Mouse (Mus musculus) large intestine, adult 2 months (tissue): ENCODE measurements around the gene Jup. TPM values are rescaled to one million over a fixed set of nuclear protein-coding genes. Genes with fewer than 3 reads are reported as not detected.

Source experiments
- DNase-seq: peaks from one replicate; pipeline ENCODE4 v3.0.0-alpha.2; 2012; ENCODE audit warnings: low read depth, low spot score
- WGBS: fragments of 180-500 bp; shearing (Covaris S2); methylation state at CpG from one replicate; pipeline ENCODE4 v1.1.7; 2018; 5-methylcytosine and 5-hydroxymethylcytosine counted together
- polyA plus RNA-seq: library from polyadenylated mRNA; depleted of rRNA; stranded (reverse); fragments of >200 nt; gene quantifications from 2 replicates; pipeline ENCODE4 v1.2.3, GENCODE M21; 2012; rRNA removed

The Jup gene
- polyA plus RNA-seq = 216 and 335 TPM in 2 replicates

DNA sequence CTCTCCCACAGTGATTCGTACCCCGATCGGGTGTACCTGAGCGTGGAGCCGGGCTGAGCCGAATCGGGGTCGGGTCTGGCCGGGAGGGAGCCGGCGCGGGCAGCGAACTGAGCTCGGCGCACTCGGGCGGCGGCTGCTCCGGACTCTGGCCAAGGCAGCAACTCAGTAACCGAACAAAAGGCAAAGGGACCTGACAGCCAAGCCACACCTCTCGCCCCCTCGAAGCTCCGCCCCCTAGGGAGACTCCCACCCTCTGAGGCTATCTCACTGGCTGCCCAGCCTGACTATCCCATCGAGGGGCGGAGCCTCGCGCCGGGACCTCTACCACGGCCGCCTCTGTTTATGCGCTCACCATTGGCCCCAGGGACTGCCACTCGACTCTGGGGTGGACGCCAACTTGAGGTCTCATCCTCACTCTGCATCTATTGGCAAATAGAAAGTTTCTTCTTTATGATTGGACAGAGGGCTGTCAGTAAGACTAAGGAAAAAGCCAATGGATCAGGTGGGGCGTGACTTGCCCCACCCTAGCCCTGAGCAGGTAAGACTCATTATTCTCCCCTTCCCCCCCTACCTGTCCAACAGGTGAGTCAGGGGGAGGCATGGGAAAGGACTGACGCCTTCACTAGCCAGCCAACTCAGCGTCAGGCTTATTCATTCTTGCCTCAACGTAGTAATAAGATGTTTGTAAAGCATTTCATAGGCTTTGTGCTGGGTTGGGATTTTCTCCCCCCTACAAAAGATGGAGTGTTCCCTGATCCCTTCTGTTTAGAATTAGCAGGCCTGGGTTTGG lies at the start of gene Jup:
Gene Jup (minus strand): TSS at position 164 of the 790 bp plus-strand sequence.
- 1% methylated on average over 37 of the region's 37 CpGs for whole genome bisulfite sequencing
- DNase-seq = peak; percentile 99

DNA sequence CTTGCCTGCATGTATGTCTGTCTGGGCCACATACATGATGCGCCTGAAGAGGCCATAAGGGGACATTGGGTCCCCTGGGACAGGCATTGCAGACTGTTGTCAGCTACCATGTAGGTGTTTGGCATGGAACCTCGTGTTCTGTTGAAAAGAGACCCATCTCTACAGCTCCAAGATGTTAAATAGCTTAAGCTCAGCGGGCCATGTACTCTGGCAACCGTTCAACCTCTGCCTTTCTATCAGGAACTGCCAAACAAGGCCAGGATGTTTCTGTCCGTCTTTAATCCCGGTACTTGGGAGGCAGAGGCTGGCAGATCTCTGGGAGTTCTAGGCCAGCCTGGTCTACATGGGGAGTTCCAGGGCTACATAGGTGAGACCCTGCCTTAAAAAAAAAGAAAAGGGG lies 45.1 kb upstream of the Jup start:
- no peak for DNase-seq
- WGBS = 88% methylated on average over 6 of the region's 6 CpGs

DNA sequence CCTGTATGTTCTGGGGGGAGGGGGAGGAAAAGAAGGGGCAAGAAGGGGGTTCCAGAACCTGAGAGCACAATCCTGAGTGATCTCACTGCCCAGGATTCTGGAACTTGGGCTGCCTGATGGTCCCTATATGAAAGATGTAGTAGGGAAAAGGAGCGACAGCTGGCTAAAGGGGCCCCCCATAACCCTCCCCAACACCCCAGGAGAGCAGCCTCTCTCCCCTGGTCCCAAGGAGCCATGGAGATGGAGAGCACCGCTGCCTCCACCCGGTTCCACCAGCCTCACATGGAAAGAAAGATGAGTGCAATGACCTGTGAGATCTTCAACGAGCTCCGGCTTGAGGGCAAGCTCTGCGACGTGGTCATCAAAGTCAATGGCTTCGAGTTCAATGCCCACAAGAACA lies 44.2 kb upstream of the Jup start, which contains the start of the genes Nt5c3b and Klhl10:
Gene Nt5c3b (minus strand): TSS at position 12 of the 400 bp plus-strand sequence.
Gene Klhl10 (plus strand): TSS at position 121 of the 400 bp plus-strand sequence.
- WGBS = 89% methylated on average over 8 of the region's 8 CpGs
- no peak for DNase-seq

DNA sequence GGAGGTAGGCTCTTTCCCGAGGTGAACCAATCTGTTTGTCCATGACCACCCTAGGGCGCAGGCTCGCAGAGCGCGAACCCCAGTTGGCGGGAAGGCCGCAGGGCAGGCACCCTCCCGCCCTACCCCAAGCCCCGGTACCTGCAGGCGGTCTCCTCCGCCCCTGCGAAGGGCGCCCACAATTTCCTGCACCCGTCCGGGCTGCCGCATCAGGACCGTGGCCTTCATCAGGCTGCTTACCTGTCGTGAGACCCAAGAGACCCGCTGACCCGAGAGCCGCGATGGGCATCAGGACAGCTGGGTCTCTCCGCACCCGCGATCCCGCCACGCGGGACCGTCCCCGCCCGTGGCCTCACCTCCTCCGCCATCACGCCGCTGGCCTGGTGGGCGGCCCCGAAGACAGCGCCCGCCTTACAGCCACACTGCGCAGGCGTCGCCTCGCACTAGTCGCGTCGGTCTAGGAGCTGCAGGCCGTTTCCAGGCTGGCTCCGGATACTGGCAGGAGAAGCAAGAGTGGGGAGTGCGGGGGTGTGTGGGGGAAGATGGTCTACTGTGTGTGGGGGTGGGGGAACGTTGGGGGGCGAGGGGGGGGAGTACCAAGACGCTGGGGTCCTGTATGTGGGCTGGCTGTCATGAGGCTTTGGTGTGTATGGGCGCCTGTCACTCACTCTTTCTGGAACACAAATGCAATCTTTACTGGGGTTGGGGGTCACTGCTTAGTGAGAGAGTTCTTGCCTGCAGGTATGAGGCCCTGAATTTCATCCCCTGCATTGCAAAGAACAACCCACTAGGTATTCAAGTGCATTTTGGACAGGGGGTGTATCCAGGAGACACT lies 43.3 kb upstream of the Jup start:
- DNase-seq = peak; percentile 45
- 2% methylated on average over 52 of the region's 52 CpGs for WGBS

DNA sequence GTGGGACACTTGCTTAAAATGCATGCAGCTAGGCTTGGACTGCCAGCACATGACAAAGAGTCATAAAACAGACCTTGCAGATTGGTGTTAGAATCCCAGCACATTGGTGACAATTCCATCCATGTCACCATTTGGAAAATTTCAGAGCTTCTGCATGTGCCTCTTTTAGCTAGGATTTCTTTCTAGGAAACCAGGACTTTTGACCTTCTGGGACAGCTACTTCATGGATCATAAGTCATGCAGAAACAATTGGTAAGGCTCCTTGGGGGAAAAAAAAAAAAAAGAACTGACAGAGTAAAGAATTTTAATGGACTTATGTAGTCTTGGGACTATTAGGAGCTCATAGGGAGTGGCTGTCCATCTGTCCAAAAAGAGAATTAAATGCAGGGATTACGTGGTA lies 40.3 kb upstream of the Jup start:
- no peak for DNase-seq
- WGBS = 78% methylated on average over 1 of the region's 1 CpGs

DNA sequence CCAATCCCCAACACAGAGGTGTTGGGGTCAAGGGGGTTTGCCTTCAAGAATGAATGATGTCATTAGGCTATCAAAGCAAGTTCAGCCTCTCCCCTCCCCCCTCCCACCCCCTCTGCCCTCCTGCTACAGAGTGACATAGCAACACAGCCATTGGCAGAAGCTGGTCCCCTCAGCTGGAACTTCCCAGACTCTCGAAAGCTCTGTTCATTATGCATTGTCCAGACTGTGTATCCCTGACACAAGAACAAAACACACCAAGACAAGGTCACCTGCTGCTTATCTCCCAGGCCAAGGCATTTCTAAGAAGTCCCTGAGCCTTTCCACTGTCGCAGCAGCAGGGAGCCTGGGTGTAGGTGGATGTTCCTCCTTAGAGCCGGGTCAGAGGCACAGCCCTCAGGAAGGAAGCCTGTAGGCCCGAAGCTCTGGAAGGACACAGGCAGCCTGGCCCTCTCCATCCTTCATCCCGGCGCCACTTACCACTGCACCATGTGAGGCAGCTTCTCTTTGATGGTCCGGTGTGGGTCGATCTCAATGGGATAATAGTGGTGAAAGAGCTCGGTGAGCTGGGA lies 38.2 kb upstream of the Jup start:
- 91% methylated on average over 9 of the region's 9 CpGs for WGBS
- no peak for DNase-seq

DNA sequence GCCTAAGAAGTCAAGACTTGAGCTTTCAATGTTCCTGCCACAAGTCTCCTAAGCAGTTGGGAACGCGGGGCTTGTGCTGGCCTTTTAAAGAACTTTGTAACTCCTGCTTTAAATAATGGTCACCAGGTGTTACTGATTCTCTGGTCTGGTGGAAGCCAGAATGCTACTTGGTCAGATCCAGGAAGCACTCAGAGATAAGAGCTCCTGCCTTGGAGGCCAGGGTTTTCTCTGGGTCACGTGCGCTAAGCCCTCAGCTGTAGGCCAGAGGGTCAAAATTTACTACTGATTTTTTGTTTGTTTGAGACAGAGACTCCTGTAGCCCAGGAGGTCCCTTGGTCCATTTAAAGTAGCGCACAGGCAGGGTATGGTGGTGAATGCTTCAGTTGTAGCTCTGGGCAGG lies 34.4 kb upstream of the Jup start:
- no peak for DNase-seq
- WGBS = 97% methylated on average over 5 of the region's 5 CpGs

DNA sequence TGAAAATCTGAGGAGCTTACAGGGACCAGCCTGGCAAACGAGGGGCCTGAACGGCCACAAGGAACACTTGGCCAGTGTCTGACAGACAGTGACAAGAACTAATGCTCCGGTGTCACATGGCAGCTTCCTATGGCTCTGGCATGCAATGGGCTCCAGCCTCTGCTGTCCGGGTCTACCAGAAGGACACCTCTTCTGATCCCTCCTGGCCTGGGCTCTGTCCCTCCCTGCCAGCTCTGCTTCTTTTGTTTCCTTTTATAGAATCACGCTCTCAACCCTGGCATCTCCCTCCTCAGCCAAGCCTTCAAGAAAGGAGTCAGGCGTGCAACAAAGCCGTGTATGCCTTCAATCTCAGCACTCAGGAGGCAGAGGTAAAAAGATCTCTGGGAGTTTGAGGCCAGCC lies 32.5 kb upstream of the Jup start:
- 88% methylated on average over 7 of the region's 7 CpGs for WGBS
- DNase-seq = no peak

DNA sequence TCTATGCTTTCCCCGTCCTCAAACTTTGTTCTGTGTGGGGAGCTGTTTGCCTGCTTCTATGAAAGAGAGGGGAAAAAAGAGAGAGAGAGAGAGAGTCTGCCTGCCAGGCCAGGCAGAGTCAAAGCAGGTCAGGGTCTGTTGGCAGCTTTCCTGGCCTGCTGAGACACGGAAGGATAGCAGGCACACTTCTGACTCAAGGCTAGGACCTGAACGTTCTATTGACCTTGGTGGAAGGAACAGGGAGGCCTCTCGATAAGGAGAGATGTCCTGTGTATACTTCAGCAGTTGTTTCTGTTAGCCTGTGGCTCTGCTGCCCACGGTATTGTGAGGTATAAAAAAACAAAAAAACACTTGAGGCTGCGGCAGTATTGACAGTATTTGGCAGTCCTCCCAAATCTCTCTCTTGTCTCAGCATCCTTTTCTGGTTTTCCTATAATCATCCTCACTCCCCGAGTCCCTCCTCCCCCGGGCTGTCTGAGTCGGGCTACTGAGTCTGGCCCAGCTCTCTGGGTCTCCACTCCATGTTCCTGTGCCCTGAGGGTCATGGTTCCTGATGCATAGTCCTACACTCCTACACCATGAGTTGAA lies 31.1 kb upstream of the Jup start:
- no peak for DNase-seq
- 56% methylated on average over 9 of the region's 9 CpGs for WGBS

DNA sequence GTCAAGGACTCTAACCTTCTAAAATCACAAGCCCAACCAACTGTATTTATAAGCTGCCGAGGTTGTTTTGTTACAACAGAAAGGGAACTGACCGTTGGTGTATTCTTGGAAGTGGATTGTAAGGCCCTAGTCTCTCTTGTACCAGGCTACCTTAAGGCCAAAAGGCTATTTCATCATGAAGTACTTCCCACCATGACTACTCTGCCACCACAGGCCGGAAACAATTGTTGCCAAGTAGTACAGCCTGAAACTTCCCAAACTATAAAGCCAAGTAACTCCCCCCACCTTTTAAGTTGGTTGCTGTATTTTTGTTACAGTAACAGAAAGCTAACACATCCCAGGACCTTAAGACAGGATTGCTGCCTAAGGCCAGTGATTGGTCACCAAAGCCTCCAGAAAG lies 29.3 kb upstream of the Jup start:
- WGBS = 70% methylated on average over 3 of the region's 3 CpGs
- no peak for DNase-seq

DNA sequence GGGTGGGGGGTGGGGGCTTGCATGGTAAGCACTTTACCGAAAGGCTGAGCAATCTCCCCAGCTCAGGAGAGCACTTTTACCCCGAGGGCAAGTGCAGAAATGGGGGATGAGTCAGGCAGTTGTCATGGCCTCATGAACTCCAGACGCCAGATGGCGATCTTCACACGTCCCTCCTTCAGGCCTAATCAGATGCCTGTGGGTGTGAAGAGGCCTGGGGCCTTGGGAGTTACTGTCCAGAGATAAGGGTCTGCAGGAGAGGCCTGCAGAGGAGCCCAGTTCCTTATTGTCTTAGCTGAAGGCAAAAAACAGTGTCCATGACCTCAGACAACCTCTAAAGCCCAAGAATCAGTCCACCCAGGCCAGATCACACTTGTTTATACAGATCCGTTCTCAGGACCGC lies 28.3 kb upstream of the Jup start:
- DNase-seq = no peak
- 35% methylated on average over 7 of the region's 7 CpGs for WGBS

DNA sequence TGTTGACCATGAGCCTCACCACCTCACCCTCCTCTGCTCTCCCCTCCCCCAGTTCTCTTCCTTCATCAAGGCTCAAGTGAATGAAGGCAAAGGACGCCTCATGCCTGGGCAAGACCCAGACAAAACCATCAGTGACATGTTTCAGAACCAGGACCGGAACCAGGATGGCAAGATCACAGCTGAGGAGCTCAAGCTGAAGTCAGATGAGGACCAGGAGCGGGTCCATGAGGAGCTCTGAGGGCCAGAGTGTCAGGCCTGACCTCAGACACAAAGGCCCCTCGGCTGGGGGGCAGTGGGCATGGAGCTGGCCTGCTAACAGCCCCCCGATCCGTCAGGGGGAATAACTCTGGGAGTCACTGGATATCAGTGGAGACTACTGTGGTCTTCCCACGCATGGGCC lies 26.3 kb upstream of the Jup start:
- 89% methylated on average over 7 of the region's 7 CpGs for WGBS
- no peak for DNase-seq

DNA sequence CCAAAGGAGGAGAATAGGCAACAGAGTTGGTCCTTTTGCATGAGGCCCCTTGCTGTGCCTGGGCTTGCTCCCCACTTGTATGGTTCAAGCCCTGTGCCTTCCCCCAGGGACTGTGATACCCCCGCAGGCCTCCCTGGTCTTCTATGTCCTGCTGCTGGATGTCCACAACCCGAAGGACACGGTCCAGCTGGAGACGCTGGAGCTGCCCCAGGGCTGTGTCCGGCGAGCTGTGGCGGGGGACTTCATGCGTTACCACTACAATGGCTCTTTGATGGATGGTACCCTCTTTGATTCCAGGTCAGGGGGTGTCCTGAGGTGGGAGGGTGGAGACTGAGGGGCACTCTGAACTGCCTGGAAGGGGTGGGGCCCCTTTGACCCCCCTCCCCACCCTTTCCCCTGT lies 24.0 kb upstream of the Jup start:
- 81% methylated on average over 8 of the region's 8 CpGs for WGBS
- no peak for DNase-seq

DNA sequence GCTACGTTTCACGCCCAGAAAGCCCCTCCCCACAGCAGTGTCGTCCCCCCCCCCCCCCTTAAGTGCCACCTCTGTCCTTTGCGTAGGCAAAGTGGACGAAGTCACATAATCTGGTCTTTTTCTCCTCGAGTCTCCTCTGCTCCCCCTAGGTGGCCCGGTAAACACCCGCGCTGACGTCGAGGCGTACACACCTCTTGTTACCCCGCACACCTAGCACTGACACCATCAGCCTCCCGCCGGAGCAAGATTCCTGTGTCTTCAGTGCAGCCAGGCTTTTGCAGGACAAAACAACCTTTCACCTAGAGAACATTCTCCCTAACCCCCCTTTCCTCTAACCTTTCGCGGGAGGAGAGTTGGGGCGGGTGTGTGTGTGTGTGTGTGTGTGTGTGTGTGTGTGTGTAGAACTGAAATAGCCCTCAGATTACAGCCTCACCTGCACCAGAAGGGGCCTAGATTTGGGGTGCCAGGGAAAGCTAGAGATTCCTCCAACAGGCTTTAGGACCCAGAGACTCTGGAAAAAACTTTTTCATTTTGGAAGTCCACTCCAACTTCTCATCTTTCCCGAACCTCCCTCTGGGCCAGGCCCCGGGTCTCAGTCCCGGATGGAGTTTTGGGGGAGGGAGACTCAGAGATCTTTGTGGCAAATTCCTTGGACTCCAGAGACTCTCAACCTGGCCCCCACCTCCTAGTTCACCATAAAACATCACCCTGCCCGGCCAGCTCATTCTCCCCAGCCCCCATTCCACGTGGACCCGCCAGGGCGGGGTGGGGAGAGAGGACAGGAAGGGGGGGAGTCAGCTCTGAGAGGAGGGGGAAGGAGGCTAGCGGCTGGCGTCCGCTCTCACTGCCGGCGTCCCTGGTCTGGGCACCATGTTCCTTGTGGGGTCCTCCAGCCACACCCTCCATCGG lies 17.6 kb upstream of the Jup start, which contains the start of gene Fkbp10:
Gene Fkbp10 (plus strand): TSS at position 784 of the 909 bp plus-strand sequence.
- no peak for DNase-seq
- 4% methylated on average over 30 of the region's 31 CpGs for WGBS

DNA sequence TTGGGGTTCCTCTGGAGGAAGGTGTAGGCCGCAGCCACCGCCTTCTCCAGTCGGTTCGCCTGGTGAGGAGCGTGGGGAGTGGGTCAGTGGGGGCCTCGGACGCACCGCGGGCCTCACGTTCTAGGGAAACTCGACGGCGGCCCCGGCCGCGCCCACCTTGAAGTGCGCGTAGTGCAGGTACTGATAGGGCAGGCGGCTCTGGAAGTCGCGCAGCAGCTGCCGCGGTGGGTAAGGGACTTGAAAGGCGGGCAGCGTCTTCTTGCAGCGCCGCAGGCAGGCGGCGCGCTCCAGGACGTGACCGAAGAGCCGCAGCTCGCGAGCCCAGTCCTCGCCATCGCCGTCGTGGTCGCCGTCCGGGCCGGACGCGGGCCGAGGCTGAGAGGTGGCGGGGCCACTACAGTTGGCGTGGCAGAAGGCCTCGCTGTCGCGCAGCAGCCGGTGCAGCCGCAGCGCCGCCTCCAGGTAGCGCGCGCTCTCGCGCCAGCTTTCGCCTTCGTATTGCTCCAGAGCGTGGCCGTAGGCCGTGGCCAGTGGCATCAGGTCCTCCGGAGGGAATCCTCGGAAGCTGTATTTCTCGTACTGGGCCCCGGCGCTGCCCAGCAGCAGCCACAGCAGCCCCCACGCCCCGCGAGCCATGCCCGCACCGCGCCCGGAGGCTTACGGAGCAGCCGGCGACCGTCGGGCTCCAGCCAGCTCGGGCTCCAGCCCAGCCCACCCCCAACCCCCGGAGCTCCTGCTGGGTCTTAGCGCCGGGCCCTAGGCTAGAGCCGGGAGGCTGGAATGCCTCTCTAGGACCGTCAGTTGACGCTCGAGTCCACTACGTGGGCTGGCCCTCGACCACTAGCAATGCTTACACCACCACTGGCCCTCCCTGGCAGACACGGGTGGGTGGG lies 16.7 kb upstream of the Jup start, which contains the start of gene P3h4:
Gene P3h4 (minus strand): TSS at position 816 of the 893 bp plus-strand sequence.
- WGBS = 4% methylated on average over 92 of the region's 93 CpGs
- no peak for DNase-seq

DNA sequence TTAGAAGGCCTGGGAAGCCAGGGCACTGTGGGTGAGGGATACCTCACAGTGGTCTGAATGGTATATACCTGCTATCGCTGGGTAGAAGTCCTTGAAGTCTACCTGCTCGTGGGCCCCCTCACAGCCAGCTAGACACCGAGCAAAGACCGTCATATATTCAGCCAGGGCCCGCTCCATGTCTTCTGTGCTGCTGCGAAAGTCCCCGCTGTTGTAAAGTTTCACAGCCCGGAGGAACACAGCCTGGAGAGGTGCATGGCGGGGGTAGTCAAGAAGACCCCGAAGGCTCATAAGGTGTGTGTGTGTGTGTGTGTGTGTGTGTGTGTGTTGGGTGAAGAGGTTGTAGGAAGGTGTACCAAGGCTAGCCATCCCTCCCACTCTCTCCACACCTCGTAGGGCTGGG lies 16.0 kb upstream of the Jup start:
- WGBS = 73% methylated on average over 11 of the region's 11 CpGs
- no peak for DNase-seq

DNA sequence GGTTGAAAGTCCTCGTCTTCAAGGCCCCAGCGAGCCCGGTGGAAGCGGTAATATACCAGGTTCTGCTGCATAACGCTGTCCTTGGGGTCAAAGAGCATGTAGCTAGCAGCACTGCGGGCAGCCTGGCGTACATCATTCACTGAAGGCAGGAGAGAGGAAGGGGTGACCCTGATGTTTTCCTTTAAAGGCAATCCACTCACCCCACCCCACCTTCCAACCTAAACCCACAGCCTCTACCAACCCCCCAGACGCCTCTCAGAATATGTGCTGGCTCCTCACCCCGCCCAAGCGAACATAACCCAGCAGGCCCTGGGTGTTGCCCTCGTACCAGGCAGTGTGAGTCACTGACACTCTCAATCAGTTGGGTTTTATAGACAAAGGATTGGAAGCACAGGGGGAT lies 14.2 kb upstream of the Jup start:
- WGBS = 19% methylated on average over 11 of the region's 11 CpGs
- DNase-seq = no peak

DNA sequence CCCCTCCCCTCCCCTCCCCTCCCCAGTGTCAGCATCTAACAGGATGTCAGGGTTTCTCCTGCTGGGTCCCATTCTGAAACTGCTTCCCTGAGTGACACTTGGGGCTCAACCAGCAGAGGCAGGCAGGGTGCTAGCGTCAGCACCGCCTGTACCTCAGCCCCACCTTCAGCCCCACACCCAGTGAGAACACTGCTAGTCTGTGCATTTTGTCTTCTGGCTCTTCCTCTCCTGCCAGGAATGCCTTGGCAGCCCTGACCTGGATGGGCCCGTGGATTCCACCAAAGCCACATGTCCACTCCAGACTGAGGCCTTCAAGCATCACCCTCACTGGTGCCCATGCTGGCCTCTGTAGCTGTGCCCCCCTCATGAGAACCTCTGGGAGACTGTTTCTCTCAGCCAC lies 12.1 kb upstream of the Jup start:
- 64% methylated on average over 3 of the region's 3 CpGs for WGBS
- DNase-seq = no peak
